Mouse (Mus musculus): ENCODE data around the gene Polr3h.

Polr3h gene

GRCm38 (mm10) chr15:81872262-81873136 lies 53.5 kb downstream of the Polr3h start, which contains the start of gene Aco2:
Gene Aco2 (plus strand): TSS chr15:81872309.
- peak; percentile 100 for DNase-seq (ENCODE audit: low read depth, low spot score)

GRCm38 (mm10) chr15:81871604-81872261 lies 54.3 kb downstream of the Polr3h start, which contains the start of gene Phf5a:
Gene Phf5a (minus strand): TSS chr15:81871911.
- peak; percentile 90 for DNase-seq (ENCODE audit: low read depth, low spot score)

DNA sequence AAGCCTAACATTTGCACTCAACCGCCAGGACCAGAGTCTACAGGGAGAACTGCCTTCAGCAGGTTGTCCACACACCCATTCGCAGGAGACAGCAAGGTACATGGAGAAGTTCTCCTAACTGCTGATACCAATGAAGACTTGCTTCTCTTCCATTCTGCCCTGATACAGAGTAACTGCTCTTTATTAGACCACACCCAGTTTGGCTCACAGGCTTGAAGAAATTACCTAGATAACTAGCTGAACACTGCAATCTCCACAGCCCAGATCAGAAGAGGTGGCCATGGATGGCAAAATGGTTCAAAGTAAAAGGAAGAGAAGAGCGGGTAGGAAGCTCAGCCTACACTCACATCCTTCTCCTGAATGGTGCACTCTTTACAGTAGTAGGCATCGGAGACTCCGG lies 56.1 kb downstream of the Polr3h start:
- no peak for DNase-seq (ENCODE audit: low read depth, low spot score)

DNA sequence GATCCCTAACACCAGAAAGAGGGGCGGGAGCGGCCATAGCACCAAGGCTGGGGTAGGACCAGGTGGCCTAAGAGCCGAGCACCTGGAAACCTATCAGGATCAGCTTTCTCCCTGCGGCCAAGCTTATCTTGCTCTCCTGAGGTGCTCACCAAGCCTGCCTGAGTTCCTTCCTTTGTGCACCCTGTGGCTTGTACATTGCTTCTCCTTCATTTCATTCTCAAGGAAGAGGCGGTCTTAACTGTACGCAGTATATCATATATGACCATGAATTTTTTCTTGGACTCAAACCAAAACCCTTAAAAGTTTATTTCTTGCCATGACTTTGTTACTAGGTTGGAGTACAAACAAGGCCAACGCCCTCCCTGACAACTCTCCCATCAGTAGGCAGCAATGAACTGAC lies 61.8 kb downstream of the Polr3h start:
- no peak for DNase-seq (ENCODE audit: low read depth, low spot score)

DNA sequence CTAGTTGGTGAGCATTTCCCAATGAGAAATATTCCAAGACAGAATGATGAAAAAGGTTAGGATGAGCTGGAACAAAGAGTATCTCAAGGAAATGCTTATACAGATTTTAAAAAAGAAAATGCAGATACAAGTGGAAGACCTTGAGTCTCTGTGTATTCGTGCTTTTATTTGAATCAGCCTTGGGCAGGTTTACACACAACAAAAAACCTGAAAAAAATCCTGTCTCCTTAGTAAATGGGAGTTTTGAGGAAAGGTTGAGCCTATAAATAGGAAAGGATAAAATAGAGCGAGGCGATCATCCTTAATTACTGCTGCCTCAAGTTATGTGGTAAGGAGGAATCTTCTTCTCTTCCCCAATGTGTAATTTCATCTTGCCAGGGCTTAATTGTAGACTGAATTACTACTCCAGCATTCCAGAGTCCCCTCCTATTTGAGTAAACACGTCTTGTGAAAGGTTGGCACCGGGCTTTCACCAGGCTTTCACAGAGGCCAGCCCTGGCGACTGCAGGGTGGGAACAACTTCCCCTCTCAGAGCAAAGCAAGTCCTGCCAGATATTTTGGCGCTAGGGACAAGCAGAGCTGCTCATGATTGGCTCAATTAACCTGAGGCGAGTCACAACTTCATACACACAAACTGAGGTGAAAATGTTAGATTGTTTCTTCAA lies 65.4 kb downstream of the Polr3h start:
- DNase-seq (ENCODE audit: low read depth, low spot score), result no peak

DNA sequence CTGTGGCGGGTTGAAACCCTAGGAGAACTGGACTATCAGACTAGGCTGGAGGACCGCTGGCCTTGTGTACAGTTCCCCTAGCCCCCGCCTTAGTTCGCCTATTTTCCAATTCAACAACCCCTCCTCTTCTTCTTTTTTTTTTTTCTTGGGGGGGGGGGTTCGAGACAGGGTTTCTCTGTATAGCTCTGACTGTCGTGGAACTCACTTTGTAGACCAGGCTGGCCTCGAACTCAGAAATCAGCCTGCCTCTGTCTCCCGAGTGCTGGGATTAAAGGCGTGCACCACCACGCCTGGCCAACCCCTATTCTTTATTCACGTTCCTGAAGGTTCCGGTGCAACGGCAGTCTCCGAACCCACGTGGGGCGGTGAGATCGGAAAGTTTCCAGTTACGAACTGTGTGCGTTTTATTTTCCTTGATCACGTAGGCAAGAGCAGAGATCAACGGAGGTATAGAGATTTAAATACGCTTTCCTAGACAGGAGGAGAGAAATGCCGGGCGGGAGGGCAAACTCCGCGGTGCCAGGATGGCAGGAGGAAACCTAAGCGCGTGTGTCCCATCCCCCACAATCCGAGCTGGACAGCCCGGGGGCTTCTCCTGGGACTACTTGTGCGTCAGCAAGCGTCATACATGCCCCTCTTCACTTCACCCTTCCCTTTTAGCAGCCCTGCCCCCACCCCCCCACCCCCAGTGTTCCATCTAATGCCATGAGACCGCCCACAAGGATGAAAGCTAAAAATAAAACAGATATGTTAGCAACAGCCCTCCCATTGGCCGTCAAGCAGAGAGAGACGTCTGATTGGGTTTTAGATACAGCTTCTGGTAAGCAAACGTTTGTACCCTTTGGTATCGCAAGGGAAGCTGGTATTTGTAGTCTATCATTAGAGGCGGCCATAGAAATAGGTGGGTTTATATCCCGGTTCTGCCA lies 66.4 kb downstream of the Polr3h start:
- no peak for DNase-seq (ENCODE audit: low read depth, low spot score)

- peak; percentile 56 for DNase-seq (ENCODE audit: low read depth, low spot score)
Observed at GRCm38 (mm10) chr15:81858517-81859329, 67.3 kb downstream of the Polr3h start, which contains the start of gene Tob2. Gene Tob2 (minus strand): TSS chr15:81858796.

- DNase-seq (ENCODE audit: low read depth, low spot score), result peak; percentile 79
Observed at GRCm38 (mm10) chr15:81858138-81858516, 67.9 kb downstream of the Polr3h start.

DNA sequence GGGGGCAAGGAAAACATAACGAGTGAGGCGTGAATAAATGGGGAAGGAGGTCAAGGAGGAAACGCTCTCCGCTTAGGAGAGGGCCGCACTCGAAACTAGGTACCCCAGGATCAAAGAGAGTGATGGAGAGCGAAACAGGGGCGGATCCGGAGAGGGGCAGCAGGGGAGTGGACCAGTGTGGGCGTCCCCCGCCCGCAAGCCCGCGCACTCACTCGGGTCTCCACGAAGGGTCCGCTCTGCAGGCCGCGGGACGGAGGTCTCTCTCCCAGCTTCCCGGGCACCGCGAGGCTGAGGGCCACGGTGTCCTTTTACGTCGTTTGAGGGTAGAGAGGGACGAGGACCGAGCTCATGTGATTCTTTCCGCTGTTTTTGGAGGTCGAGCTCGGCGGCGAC lies 68.3 kb downstream of the Polr3h start:
- DNase-seq (ENCODE audit: low read depth, low spot score), result no peak

DNA sequence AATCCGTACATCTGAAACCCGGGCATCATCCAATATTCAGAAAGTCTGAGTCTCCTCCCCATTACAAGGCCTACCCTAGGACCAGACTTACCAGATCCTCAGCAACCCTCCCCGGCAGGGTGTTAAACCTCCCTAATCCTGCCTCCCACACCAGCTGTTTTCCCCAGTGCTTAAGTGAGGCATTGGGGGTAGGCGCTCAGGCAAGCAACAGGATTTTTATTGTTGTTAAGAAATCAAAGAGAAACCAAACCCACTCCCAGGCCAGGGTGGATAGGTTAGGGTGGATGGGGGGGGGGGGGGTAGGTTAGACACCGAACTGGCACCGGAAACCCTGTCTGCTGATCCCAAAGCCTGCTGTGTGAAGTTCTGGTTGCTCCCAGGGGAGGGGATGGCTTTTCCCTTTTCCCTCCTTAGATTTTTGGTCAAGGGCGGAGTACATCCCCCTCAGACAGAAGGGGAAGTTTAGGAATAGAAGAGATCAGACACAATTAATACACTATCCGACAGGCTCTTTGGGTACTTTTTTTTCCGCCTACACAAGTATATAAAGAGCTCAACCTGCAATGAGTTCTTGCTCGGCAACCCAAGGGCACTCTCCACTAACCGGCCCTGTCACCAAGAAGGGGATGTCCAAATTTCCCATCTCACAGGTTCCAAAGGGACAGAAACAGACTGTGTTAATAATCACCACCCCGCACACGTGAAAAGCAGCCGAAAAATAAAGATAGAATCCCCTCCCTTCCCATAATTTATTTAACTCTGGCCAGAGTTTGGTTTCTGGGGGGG lies 68.9 kb downstream of the Polr3h start:
- no peak for DNase-seq (ENCODE audit: low read depth, low spot score)

GRCm38 (mm10) chr15:81856030-81856790 lies 69.8 kb downstream of the Polr3h start:
- peak; percentile 77 for DNase-seq (ENCODE audit: low read depth, low spot score)

- DNase-seq (ENCODE audit: low read depth, low spot score), result no peak
Observed at GRCm38 (mm10) chr15:81853081-81853480, 73.0 kb downstream of the Polr3h start.

DNA sequence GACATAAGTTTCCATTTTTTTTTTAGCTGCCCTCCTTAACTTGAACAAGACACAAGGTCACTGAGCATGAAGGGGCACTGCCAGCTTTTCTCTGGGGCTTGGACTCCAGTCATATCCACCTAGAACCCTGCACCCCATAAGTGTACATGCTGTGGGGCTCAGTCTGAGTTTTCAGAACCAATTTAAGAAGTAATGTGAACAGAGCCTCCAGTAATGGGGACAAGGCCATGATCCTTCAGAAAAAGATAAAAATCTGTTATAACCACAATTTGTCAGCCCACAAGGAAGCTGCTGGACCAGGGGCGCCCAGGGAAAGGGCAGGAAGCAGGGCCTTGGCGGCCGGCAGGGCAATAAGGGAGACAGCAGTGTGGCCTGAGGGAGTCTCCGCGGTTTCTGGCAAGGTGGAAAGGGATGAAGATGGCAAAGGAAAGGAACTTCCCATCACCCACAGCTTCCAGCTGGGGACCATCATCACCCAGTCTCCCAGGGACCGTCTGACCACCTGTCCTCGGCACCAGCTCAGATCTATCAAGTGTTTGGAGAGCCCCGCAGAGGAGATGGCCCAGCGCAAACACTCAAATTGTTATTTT lies 73.5 kb downstream of the Polr3h start:
- DNase-seq (ENCODE audit: low read depth, low spot score), result no peak

DNA sequence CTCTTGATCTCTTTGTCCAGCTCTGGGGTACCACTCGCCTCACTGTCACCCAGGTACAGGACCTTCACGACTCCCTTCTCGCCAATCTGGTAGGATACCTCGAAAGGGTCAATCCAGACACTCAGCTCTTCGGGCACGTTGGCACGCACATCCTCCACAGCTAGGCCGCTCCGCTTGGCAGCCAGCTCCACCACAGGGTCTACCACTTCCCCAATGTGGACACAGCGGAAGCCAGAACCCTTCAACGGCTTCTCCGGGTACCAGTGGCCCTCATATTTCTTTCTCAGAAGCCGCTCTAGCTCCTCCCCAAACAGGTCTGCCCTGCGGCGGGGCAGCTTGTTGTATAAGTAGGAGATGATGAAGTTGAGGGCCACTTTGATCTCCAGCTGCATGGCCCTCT lies 74.7 kb downstream of the Polr3h start:
- no peak for DNase-seq (ENCODE audit: low read depth, low spot score)

GRCm38 (mm10) chr15:81850718-81851117 lies 75.3 kb downstream of the Polr3h start:
- DNase-seq (ENCODE audit: low read depth, low spot score), result no peak

DNA sequence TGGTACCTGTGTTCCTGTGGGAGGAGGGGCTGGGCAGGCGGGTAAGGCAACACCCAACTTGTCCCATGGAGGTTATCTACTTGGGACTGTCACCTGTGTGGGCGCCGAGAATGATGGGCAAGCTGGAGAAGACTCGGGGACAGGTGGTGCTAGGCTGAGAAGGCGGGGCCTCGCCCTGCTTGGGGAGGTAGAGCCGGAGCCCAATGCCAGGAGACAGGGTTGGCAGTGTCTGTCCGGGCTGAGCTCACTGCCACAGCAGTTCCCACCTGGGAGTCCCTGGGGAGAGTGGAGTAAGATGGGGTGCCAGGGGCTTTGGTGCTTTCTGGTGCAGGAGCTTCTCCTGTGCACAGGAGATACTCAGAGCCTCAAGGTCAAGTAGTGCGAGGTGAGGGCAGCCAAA lies 76.9 kb downstream of the Polr3h start:
- DNase-seq (ENCODE audit: low read depth, low spot score), result no peak

- peak; percentile 65 for DNase-seq (ENCODE audit: low read depth, low spot score)
Observed at GRCm38 (mm10) chr15:81848301-81848700, 77.7 kb downstream of the Polr3h start.

- no peak for DNase-seq (ENCODE audit: low read depth, low spot score)
Observed at GRCm38 (mm10) chr15:81847861-81848260, 78.2 kb downstream of the Polr3h start.

All from c-Kit-negative CD71-positive TER-119-positive erythroid progenitor cells, embryonic 14.5 days (primary cell).